Mouse (Mus musculus) ovary, postnatal 10 days (tissue): ENCODE measurements around the gene Laptm4a.
A peak's percentile ranks its signal among the peaks of the same experiment; 100 is the strongest.

ENCODE experiments used
- DNase-seq: peaks from one replicate; pipeline ENCODE4 v3.0.0; 2022; ENCODE audit warnings: low spot score

The Laptm4a gene

GRCm38 (mm10) chr12:8954161-8954561 is 32.7 kb downstream of the Laptm4a start:
- no peak for DNase-seq

DNA sequence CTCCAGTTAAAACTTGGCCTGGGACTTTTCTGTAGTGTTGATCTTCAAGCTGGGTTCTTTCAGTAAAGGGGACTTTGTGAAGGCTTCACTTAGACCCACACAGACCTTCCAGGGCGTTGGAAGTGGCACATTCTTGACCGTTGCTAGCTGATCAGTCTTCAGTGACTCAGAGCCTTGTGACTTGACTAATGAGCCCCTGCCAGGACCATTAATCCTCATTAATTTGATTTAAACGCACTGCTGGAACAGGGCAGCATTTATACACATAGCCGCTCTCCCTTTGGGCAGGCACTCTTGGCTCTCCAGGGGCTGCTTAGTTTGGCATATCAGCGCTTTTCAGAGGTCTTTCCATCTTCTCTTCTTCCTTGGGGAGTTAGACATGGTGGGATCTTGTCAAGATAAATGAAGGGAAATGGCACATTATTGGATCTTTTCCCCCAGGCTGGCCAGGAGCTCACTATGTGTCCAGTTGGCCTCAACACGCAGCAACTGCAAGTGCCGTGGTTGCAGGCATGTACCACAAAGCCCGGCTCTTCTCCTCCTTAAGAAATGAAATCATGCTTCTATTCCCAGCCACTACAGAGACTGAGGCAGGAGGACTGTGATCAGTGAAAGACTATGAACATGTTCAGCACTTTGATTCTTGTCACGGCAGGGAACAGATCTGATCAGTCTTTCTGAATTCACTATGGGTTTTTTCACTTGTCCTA is 40.3 kb downstream of the Laptm4a start:
- DNase-seq, result no peak

DNA sequence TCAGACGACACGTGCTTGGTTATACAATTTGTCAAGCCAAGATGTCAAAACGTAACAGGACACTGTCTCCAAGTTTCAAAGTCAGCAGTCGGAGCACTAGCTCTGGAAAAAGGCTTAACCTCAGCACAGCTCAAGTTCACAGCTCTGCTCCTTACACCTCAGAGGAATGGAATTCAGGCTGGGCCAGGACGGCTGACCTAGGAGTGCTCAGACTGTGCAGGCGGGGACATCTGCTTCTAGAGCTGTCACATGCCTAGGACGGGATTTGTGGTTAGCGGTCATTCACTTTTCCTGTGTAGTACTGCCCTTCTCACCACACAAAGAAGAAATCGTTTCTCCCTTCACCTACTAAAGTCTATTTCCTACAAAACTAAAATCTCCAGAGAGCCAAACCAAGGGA is 48.4 kb downstream of the Laptm4a start:
- no peak for DNase-seq

GRCm38 (mm10) chr12:8973820-8974465 is 52.5 kb downstream of the Laptm4a start, which contains the start of gene Wdr35:
Gene Wdr35 (plus strand): TSS chr12:8973892.
- DNase-seq, result peak; percentile 79

- no peak for DNase-seq
Observed at GRCm38 (mm10) chr12:8975076-8975475, 53.6 kb downstream of the Laptm4a start.
